Mouse (Mus musculus): Measurements from ENCODE around the gene Rars. TPM values are rescaled to one million over a fixed set of nuclear protein-coding genes. Genes with fewer than 3 reads are reported as not detected.

Gene Rars
- polyA plus RNA-seq (2015; fragmentation: Illumina TruSeq; extraction: RNeasy Lipid Tissue Mini Kit (QIAGEN cat#74804); ENCODE audit: insufficient read depth, low read depth, low replicate concordance), result 10.5 TPM

DNA sequence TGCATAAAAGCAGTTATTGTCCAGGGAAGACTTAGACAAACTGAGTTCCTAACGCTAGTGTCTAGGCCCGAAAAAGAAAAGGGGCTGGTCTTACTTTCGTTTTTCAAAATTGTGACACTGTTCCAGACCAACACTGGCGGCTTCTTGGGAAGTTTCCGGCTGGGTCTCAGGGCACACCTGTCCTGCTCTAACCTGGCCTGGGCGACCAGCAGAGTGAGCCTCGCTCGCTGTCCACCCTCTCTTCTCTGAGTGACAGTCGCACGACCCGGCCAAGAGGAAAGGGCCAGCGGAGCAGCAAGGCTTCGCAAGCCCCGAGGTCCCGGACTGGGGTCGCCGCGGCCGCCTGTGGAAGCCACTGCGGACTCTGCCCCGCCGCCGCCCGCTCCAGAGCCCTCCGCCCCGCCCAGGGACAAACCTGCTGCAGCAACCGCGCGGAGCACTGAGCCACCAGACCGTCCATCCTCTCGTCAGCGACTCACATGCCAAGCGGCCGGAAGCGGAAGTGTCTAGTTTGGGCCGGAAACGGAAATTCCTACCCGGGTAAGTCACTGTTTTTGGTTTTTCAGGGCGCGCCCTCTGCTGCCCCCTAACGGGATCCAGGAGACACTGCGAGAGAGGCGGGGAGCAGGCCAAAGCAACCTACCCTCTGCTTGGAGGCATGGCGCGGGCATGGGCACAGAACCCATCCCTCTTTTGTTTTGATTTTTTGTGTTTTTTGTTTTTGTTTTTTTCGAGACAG lies at the start of gene Rars:
Gene Rars (minus strand): TSS at position 485 of the 739 bp plus-strand sequence.

DNA sequence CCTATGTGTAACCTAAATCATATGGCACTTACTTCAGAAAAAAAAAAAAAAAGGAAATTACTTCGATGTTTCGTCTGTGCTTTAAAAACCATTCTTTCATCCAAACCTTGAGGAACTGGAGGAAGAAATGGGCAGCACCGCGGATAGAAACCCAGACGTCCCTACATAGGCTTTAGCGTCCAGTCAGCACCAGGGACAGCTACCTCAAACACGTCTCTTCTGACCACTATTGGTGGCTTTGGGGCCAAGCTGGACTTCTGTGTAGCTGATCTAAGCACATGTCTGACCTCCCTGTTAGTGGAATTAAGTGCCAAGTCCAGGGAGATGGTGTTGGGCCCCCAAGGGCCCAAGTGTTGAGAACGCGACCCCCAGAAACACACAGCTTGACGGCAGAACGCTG lies 35.4 kb downstream of the Rars start, which contains the start of gene Fbll1:
Gene Fbll1 (minus strand): TSS at position 11 of the 400 bp plus-strand sequence.

DNA sequence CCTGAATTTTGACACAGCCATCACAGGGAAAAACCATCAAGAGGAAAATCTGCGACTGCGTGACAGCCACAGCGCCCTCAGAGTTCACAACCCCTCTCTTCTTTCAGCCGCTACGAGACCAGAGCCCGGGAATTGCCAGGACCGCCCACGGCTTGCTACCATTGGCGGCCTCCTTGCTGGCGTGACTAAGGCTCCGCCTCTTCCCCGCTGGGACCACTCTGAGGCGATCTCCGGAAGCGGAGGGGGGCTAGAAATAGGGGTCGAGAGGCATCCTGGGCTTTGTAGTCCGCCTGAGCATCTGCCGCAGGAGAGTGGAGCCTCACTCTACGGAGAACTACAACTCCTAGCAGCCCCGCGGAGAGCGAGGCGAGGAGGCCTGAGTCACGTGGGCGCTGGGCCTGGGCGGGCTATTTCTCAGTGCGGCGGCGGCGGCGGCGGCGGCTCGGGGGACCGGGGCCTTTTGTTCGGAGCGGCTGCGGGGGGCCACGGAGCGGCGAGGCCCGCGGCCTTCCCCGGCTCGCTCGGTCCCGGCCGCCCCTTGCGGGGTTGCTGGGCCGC lies 65.0 kb downstream of the Rars start, which contains the start of gene Pank3:
Gene Pank3 (plus strand): TSS at position 297 of the 558 bp plus-strand sequence.

Other genes with a start within 250 kb of the Rars start
- 3.9 TPM for gene Pank3, start 65.0 kb downstream of the Rars start, polyA plus RNA-seq (2015; fragmentation: Illumina TruSeq; extraction: RNeasy Lipid Tissue Mini Kit (QIAGEN cat#74804); ENCODE audit: insufficient read depth, low read depth, low replicate concordance)
- not detected for gene Fbll1, start 35.6 kb downstream of the Rars start, polyA plus RNA-seq (2015; fragmentation: Illumina TruSeq; extraction: RNeasy Lipid Tissue Mini Kit (QIAGEN cat#74804); ENCODE audit: insufficient read depth, low read depth, low replicate concordance)
- 12.4 TPM for gene Wwc1, start 146.0 kb upstream of the Rars start, polyA plus RNA-seq (2015; fragmentation: Illumina TruSeq; extraction: RNeasy Lipid Tissue Mini Kit (QIAGEN cat#74804); ENCODE audit: insufficient read depth, low read depth, low replicate concordance)